Mouse (Mus musculus) ovary, postnatal 14 days (tissue): ENCODE measurements around the gene Gnb1.

ENCODE experiments used
- DNase-seq: peaks from one replicate; pipeline ENCODE4 v3.0.0; 2022; ENCODE audit warnings: low spot score

Gnb1 gene

DNA sequence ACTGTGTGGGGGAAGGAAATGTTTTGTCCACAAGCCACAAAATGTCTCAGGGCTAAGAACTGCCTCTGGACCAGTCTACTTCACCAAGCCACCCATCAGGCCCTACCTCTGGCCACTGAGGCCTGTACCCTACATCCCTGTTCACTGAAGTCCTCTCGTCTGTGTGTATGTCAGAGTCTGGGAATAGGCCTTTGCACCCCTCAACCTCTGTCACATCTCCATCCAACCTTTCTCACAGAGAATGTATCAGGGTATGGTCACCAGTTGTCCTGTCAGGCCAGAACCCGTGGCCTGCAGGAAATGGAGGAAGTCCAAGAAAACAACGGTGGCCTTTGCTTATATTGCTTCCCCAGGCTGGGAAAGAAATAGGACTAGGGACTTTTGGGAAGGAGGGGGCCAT lies 5.6 kb upstream of the Gnb1 start:
- DNase-seq = no peak

DNA sequence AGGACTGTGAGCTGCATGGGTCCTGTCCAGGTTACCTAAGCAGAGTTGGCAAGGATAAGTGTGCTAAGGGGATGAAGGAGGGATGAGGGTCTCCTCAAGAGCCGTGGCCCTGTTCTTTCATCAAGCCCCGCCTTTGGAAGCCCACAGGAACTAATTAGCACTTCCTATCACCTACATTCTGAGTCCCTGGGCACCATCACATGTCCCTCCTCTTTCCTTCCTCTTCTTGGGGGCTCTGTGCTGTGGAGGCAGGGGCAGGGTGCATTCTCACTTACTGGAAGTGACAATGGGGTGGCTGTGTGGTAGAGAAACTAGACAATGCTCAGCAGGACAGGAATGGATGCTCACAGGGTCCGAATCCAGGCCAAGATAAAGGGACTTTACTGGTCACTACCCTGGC lies 3.4 kb upstream of the Gnb1 start:
- no peak for DNase-seq

DNA sequence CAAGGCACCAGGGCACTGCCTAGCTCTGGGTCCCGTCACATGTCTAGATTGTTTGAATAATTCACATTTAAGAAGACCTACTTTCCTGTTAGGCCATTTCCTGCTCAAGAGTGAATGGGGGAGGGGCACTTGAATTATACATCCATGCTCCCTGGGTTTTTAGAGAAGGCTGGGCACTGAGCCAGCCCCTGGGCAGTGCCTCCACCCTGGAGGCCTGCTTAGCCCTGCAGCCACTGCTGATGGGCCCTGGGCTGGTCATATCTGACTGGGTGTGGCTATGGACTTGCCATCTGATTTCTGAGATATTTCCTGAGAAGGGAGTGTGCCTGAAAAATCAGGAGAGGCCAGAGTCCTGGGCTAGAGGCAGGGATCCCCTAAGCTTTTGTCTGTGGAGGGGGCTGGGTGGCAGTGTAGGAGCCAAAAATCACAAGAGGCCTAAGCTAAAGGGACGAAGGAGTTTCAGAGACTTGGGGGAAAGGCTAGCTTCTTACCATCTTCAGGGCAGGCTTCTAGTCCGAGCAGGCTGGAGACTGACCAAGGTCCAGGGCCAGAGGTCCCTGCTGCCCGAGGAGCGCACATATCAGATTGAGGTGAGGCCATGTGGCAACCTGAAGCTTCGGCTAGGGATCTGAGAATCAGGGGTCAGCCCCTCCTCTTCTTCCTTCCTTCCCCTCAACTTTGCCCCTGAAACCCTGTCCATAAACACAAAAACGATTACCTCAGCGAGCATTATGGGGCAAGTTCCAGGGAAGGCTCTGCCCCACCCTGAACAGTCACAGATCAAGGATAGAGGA lies 2.7 kb upstream of the Gnb1 start:
- DNase-seq = peak; percentile 34

DNA sequence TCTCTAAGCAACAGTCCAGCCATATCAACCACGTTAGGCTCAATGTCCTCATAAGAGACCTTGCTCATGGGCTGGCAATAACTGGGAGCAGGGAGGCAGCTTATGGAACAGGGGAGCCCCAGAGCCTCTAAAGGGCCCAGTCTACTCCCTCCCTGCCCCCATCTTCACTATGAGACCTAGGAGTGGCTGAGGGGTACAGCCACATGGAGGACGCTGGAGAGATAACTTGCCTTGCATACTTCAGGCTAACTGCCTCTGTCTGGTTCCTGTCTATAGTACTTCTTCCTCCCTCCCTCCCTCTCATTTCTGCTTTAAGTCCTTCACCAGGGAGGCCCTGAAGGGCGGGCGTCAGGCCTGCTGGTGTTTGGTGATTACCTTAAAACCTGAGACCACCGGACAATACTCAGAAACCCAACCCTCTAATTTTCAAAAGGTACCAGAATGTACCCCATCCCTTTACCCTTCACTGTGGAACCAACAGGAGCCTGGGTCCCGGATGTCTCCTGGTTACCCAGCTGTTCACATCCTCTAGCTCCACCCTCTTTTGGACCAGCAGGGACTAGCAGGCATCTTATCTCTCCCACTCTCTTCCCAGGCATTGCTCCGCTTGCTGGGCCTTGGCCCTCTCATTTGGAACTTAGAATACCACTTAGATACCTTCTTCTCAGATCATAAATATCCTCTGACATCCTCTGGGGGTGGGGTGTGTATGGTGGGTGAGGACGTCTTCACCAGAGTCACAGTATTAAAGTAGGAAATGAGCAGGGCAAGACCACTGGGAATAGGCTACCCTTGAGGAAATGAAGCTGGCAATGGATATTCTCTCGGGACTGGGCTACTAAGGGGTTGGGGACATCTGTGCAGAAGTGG lies 1.8 kb upstream of the Gnb1 start:
- DNase-seq = no peak

DNA sequence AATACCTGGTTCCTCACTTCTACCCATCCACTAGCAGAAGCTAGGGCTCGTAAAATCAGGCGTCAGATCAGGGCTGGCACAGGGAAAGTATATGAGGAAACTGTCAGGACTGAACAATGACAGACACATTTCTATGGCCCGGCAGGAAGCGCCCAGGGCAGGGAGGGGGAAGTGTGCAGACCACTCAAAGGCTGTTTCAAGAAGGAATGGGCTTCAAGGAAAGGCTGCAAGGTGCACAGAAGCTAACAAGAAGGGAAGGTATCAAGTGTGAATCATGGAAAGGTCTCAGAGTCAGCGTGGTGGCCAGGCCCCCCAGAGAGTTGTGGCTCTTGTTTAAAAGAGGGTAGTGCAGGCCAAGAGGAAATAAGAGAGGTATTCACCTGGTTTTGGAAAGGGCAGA lies 705 bp upstream of the Gnb1 start:
- no peak for DNase-seq

DNA sequence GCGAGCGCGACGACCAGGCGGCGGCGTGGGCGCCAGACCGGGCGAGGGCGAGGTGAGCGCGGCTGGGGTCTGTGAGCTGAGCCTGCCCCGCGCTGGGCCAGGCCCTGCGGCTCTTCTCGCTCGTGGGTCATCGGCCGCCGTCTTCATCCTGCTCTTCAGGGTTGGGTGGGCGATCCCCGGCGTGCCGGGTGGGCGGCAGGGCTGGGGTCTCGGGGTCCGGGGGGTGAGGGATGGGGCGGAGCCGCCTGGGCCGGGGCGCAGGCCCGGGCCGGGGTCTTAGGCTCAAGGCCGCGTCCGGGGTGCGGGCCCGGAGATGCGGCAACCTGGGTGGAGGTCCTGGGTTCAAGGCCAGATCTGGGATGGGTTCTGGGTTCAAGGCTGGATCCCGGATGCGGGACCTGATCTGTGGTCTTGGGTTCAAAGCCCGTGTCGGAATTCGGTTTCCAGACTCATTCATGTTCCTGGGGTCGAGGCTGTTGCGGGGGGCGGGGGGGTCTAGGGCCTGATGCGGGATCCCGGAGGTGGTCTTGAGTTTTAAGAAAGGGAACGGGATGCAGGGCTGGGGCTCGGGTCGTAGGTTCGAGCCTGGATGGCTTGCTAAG lies 469 bp downstream of the Gnb1 start:
- DNase-seq = peak; percentile 29

DNA sequence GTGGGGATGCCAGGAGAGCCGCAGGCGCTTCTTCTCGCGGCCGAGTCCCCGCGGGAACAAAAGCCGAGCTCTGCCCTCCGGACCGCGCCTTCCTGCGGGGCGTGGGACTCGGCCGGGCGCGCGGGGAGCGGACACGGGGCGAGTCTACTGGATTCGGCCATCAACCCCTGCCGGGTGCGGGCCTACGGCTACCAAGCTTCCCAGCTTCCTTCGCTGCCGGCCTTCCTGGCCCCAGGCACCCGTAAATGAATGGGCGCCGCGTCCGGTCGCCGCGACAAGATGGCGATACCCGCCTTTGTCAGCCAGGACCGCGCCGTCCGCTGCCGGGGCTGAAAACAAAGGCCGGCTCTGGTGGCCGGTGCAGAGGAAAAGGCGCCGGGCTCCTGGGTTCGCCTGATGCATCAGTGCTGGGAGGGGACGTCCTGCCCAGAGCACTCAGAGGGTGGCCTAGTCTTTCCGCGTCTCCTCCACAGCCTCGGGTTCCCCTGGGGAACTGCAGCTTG lies 1.0 kb downstream of the Gnb1 start:
- DNase-seq = peak; percentile 25

DNA sequence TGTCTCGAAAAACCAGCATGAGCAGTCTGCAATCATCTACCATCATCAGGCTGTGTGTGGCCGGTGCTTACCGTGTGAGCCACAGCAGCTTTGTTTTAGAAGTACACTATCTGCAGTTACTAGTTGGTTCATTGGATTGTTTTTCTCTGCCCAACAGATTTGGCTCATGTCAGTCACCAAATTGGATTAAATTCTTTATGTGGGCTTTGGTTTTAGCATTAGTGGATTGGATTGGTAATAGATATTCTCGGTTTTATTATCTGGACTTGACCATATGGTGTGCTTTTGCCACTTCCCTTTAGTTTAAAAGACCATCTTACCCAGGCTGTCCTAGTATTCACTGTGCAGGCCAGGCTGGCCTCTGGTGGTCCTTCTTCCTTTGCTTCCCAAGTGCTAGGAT lies 3.7 kb downstream of the Gnb1 start:
- no peak for DNase-seq

DNA sequence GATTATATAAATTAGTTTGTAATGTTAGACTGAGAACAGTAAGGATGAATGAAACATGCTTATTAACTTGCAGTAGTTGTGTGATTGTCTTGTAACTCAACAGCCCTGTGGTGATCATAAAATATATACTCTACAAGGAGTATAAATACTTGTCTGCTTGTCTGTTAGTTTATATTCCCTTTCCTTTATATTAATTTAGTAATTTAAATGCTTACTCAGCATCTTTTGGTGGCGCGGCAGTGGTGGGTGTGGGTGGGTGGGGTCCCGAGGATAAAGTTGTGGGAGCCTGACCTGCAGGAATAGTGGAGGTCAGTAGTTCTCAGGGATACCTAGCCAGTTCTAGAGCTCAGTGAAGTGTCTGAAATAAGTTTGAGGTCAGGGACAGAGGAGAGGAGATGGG lies 6.8 kb downstream of the Gnb1 start:
- no peak for DNase-seq

DNA sequence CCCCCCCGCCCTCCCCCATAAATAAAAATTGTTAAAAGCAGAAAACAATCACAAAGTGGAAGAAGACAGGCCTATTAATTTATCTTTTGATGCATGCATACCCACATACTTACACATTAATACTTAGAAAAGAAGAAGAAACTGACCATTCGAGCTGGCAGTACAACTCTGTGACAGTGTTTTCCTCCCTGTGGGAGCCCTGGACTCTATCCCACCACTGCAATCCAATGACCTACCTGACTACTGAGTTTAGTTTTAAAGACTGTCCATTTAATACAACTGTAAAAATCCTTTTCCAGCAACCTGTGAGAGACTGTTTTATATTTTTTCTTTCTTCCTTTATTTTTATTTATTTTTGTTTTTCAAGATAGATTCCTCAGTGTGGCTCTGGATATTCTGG lies 10.0 kb downstream of the Gnb1 start:
- DNase-seq = no peak

DNA sequence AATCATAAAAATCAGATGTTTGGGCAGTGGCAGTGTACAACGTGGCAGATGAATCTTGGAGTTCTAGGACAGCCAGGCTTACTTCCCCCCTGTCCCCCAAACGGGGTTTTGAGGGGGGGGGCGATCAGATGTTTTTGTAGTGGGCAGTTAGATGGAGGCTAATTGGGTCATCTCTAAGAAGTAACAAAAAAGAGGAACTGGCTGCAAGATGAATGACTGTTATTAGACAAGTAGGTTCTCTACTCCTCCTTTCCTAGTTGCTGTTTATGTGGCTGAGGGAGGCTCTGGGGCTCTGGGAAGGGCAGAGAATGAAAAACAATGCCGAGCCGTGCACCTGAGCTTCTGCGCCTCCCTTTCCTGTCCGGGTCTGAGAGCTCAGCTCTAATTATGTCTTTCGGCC lies 13.9 kb downstream of the Gnb1 start:
- no peak for DNase-seq

DNA sequence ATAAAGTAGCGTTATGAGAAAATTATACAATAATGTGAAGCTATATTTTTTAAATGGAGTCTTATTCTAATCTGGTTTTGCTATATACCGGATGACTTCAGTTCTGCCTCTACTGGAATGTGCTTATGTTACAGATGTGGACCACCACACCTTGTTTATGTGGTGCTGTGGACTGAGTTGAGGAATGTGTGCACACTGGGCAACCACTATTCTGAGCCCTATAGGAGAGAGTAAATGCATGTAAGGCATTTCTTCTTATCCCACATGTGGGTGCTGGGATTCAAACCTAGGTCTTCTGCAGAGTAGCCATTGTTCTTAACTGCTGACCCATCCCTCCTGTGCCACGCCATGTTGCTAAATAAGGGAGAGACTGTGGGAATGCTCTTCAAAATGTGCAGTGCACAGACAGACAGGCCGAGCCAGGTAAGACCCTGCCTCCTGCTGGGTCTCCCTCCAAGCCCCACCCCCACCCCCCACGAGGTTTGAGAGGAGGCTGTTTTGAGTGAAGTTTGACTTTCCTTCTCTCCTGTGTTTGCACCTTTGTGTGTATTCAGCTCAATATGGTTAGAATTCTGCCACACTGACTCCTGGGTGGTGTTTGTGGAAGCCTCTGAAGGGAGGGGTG lies 14.6 kb downstream of the Gnb1 start:
- DNase-seq = no peak

DNA sequence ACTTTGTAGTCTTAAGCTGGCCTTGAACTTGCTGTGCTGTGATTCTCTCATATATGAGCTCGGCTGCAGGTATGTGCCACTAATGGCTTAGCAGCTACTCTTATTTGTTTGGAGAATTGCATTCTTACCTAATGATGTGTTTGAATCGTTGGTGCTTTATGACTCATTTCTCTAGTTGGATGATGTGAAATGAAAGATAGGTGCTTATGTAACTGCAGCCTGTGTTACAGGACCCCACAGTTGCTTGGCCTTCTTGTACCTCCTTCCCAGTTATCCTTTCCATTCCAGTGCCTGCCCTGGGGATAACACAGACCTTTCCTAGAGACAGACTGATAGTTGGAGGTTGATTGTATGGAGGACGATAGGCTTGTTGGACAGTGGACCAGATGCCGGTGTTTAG lies 17.5 kb downstream of the Gnb1 start:
- no peak for DNase-seq

DNA sequence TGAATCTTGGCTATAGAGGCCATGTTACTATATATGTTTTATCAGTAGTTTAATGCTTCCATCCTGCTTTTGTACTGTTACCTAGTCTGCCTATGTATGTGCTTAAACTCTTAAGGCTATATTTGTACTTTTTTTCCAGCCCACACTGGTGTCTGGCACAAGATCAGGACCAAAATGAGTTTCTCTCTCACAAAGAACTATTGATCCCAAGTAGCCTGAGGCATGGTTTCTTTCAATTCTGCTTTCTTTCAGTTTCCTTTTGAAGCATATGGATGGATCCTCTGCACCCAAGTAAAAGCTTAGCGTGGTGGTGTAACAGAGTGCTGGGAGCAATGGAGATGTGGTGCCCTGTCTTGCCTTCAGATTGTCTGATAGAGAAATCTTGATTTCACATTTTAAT lies 19.8 kb downstream of the Gnb1 start:
- DNase-seq = no peak

DNA sequence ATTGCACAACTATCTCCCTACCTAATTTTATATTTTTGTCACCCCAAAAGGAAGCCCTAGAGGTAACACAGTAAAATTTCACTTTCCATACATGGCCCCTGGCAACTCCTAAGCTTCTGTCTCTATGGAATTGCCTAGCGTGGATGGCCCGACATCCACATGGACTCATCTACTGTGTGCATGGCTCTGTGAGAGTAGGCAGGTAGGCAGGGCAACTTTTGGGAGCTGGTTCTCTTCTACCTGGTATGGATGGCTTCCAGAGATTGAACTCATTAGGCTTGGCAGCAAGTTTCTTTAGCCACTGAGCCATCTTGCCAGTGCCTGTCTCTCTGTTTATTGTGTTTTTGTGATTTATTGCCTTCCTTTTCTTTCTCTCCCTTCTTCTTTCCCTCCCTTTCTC lies 23.6 kb downstream of the Gnb1 start:
- no peak for DNase-seq

DNA sequence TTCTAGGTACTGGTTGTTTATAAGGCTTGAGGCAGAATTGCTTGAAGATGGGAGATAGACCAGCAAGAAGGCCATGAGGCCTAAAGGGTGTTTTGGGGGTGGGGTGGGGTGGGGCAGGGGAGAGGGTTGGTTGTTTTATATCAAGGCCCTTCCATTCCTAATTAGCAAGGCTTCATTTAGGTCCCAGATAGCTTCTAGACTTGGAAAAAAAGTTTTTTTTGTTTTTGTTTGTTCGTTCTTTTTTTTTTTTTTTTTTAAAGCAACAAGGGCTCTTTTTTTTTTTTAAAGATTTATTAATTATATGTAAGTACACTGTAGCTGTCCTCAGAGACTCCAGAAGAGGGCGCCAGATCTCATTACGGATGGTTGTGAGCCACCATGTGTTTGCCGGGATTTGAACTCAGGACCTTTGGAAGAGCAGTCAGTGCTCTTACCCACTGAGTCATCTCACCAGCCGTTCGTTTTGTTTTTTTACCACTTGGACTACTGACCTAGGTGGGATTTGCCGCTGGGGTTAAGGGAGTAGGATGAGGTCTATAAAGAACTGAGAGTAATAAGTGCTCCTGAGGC lies 26.9 kb downstream of the Gnb1 start:
- DNase-seq = no peak

DNA sequence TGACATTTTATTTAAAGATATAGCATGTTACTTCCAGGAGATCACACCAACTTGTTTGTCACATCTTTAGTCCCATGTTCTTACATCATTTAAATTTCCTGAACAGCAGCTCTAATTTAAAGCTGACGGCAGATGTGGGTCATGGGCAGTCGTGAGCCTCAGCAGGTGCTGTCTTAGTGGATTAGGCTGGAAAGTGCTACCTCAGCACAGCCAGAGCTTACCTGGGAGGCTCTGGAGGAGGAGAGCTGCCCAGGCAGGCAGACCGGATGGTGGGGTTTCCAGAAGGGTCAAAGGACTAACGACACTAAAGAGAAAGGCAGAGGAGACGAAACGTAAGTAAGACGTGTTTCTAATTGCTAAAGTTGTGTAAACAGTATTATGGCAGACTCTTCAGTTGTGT lies 31.2 kb downstream of the Gnb1 start:
- no peak for DNase-seq

DNA sequence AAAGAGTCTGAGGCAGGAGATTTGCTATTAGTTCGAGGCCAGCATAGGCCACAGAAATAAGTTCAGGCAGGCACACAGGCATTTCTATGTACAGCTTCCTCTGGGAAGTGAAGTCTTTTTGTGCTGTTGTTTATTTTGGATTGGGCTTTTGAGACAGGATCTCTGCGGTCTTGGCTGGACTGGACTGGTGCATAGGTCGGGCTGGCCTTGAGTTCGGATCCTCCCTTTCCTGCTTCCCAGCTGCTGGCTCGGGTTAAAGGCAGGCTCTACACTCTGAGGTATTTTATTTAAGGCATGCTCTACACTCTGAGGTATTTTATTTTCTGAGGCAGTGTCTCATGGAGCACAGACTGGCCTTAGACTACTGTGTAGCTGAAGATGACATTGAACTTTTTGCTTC lies 34.6 kb downstream of the Gnb1 start:
- no peak for DNase-seq

DNA sequence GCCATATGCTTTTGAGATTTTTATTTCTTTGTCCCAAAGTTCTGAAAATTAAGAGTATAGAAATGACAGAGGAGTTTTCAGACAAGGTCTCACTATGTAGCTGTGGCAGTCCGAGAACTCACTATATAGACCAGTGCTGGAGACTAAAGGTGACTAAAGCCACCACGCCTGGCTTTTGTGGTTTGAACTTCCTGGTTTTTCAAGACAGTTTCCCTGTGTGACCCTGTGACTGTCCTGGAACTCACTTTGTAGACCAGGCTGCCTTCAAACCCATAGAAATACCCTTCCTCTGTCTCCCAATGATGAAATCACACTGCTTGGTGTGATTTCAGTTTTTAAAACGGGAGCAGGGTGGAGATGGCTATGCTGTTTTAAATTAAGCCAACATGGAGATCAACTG lies 38.1 kb downstream of the Gnb1 start:
- no peak for DNase-seq

DNA sequence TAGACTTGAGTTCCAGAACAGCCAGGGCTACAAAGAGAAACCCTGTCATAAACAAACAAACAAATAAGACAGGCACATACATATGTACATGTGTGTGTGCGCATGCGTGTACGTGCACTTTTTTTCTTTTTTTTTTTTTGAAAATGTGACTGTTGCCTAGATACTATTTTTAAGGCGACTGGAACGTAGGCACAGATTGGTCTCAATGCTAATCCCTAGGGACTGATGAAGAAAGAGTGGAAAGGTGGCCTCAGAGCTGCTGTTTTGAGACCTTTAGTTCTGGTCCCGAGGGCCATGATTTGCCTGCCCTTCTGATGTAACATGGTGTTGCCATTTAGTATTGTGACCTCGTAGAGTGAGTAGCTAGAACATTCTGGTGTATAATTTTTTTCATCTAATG lies 58.8 kb downstream of the Gnb1 start:
- no peak for DNase-seq

DNA sequence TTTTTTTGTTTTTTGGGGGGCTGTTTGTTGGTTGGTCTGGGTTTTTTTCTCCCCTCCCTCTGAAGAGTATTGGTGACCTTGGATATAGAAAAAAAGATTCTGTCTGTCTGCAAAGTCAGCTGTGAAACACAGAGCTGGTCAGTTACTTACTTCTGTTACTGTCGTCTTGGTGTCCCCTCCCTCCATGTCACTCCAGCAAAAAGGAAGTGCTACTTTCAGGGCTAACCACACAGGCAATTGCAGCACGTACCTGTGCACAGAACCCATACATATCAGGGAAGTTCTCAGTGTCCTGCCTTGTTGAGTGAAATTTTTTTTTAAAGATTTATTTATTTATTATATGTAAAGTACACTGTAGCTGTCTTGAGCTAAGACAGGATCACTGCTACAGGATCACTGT lies 59.3 kb downstream of the Gnb1 start:
- no peak for DNase-seq

DNA sequence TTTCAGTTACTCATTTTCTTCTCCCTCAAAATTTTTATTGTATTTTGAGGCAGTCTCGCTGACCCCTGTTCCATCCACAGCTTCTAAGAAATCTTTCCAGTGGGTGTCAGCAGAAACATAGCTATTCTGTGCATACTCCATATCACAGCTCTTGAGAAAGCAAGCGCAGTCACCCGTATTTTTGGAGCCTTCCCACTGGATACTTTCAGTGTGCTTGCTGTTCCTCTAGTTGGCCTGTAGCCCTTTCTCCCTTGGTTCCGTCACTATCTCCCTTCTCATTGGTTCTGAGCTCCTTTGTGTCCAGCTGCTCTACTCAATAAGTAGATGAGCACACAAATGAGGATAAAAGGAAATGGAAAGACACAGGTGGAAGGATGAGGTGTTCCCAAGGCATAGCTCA lies 59.9 kb downstream of the Gnb1 start:
- no peak for DNase-seq
